Mouse (Mus musculus) olfactory bulb, adult 2 months (tissue): ENCODE data around the gene Egfem1. TPM values are rescaled to one million over a fixed set of nuclear protein-coding genes. Genes with fewer than 3 reads are reported as not detected.

ENCODE experiments used
- H3K27ac ChIP-seq: fragments of 200-500 bp; 2 replicates; pipeline ENCODE4 v1.5.1; 2012; ENCODE audit warnings: low read depth, low read length; ENCODE audit not compliant: insufficient read depth
- H3K4me1 ChIP-seq: fragments of 200-500 bp; 2 replicates; pipeline ENCODE4 v1.6.1; 2012; ENCODE audit warnings: low read length; ENCODE audit not compliant: control insufficient read depth, insufficient read depth
- H3K4me3 ChIP-seq: fragments of 200-500 bp; 2 replicates; pipeline ENCODE4 v1.5.1; 2012; ENCODE audit warnings: mild to moderate bottlenecking, low read depth, low read length, moderate library complexity; ENCODE audit not compliant: insufficient read depth
- CTCF ChIP-seq: fragments of 200-500 bp; IDR thresholded peaks from 2 replicates; pipeline ENCODE4 v1.5.1; 2012; ENCODE audit warnings: low read depth, mild to moderate bottlenecking, low read length, moderate library complexity; ENCODE audit not compliant: insufficient read depth
- POLR2A ChIP-seq: fragments of 200-500 bp; IDR thresholded peaks from 2 replicates; pipeline ENCODE4 v1.6.1; 2012; ENCODE audit warnings: mild to moderate bottlenecking, low read depth, low read length, moderate library complexity; ENCODE audit not compliant: insufficient read depth
- WGBS: fragments of 180-500 bp; shearing (Covaris S2); methylation state at CpG from one replicate; pipeline ENCODE4 v1.1.7; 2018; 5-methylcytosine and 5-hydroxymethylcytosine counted together
- polyA plus RNA-seq: library from polyadenylated mRNA; stranded (reverse); fragments of >200 nt; gene quantifications from 2 replicates; pipeline ENCODE4 v1.2.4, GENCODE M21; 2012; ENCODE audit warnings: low replicate concordance; ENCODE audit not compliant: missing spikeins, insufficient read depth, insufficient read length

Gene Egfem1
- polyA plus RNA-seq, 1 experiment, result not detected

DNA sequence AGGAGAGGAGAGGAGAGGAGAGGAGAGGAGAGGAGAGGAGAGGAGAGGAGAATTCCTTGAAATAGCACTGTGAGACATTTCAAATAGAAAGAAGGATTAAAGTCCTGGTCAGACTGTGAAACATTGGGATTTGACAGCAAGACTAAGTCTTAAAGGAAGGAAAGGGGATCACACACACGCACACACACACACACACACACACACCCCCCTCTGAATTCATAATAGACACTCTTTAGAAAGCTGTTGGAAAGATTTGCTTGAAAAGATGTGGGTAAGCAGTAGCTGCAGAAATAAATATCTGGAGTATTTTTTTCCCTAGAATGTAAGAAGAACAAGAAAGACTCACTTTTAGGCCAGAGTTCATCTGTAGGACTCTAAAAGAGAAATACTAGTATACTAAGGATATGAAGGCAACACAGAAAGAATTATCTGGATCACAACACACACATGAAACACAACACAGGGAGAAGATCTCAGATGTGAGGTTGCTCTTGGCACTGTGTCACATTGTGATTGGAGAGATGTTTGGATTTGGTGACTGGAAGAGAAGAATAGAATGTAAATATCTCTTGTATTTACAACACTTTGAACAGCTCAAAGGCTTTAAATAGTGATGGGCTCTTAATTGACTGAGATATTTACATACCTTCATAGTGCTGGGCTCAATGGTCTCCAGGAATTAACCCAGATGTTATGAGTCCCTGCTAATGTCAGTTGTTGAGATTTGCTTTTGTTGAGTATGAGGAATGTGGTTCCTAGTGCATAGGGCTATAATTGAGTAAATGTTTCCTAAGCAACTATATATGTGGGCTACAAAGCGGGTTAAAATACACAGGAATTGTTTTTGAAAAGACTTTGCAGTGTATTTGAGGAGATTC, 50.5 kb downstream of the Egfem1 start:
- Histone ChIP-seq H3K4me3 (no peak overlapping the region), H3K4me1 (no peaks in the 10 kb centered on the region), H3K27ac (no peak overlapping the region)
- TF ChIP-seq POLR2A, result no peak
- no peak for TF ChIP-seq CTCF
- WGBS, result 88% methylated on average over 2 of the region's 2 CpGs

DNA sequence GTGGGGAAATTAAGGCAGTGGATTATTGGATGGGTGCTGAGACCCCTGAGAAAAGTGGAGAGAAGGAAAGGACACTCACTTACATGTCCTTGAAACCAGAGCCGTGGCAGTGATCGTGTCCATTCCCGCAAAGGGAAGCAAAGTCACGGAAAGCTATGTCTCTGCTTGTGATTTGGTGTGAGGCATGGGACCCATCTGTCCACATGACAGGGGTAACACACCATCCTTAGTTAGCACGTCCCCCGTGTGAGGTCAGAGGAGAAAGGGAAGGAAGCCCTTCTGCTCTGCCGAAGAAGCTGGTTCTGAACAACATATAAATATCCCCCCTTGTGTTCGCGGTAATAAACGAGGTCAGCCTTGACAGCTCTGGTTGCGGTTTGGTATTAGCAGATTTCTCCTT, 52.7 kb downstream of the Egfem1 start:
- TF ChIP-seq POLR2A, result no peak
- TF ChIP-seq CTCF, result no peak
- WGBS, result 66% methylated on average over 11 of the region's 11 CpGs
- Histone ChIP-seq H3K27ac (no peak overlapping the region), H3K4me1 (no peaks in the 10 kb centered on the region), H3K4me3 (no peak overlapping the region)

DNA sequence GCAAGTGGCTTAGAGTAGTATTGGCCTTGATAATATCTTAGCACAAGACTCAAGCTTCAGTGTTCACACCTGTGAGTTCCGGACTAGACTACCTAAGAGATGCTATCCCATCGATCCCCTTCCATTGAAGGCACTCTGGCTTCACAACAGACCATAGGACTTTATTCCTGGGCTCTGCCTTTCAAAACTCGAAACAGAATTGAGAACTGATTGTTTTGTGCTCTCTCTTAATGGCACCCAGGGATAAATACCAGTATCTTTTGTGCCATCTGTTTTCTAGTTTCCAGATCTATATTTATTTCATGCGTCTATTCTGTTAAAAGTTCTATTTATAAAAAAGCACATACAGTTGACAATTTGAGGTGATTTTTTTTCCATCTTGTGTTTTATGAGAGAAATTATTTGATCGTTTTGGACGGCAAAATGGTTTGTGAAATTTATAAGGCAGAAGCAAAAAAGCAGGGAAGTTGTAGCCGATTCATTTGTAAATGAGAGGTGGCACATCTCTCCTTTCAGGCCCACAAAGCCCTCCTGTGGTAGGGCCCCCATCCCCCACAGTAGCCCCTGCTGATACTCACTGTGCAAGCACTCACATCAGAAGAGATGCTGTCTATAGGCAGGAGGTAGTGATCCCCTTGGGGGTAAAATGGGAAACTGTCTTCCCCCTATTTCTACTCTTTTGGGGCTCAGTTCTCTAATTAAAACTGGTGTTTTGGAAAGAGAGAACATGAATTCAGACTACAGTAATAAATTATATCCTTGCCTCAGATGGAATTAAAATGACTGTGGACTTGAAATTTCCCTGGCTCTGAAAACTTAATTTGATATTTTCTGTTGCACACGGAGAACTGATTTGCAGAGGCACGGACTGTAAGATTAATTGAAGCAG, 53.6 kb downstream of the Egfem1 start:
- Histone ChIP-seq H3K4me1 (no peaks in the 10 kb centered on the region), H3K4me3 (no peak overlapping the region), H3K27ac (no peak overlapping the region)
- 58% methylated on average over 9 of the region's 9 CpGs for WGBS
- no peak for TF ChIP-seq CTCF
- no peak for TF ChIP-seq POLR2A

DNA sequence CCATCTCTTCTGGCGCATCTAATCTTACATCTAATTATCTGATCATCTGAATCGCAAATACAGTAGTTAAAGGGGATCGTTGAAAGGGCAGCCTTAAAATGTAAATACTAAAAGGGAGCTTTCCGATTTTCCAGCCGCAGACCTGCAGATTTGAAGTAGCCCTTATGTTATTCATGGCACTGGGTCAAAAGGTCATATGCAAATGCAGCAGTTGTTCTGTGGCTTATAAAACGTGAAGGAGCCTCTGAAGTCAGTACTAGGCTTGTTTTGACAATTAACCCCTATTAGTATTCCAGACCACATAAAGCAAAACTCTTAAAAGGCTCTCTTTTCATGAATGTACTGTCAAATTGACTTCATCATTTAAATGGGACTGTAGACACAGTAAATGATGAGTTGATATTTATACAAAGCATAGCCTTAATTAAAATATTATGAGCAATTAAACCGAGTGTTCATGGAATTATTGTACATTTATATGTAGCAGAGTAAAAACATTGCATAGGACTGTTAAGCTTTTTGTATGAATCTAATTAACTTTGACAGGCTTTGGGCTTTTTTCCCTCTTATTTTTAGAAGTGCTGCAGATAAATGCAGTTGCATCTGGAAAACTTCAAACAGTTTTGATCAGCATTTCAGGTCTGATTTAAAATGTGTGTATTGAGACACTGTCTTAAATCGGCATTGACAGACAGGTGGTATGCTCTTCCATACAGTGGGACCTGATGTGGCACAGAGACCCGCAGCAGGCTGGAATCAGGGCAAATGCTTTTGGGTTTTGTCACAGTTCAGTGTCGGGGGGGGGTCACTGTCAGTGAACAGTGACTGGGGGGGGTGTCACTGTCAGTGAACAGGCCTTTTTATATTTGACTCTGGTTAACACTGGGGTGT, 54.5 kb downstream of the Egfem1 start:
- TF ChIP-seq CTCF (no peak), POLR2A (no peak)
- WGBS, result 44% methylated on average over 10 of the region's 10 CpGs

DNA sequence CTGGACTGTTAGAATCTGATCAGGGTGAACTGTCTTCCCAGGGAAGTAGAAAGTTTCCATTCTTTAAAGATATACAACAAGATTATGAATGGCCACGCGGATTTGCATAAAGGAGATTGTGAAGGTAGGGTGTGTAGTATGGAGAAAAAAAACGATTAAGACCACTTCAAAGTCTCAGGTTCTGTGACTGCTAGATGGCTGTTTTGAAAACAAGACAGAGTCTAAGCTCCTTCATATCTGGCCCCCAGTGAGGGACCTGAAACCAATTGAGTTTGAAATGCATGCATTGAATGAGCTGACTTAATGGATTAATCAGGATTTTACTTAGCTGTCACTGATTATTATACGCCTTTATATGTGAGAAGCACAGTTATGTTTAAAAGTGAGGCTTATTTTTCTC, 86.6 kb downstream of the Egfem1 start:
- H3K27ac ChIP-seq, result no peak overlapping the region
- TF ChIP-seq CTCF, result no peak
- TF ChIP-seq POLR2A, result no peak
- H3K4me3 ChIP-seq, result no peak overlapping the region
- H3K4me1 ChIP-seq, result no peaks in the 10 kb centered on the region
- 74% methylated on average over 4 of the region's 4 CpGs for WGBS

More for the DNA sequence above, 54.5 kb downstream of the Egfem1 start:
- no peak overlapping the region for H3K4me3 ChIP-seq
- no peak overlapping the region for H3K27ac ChIP-seq
- no peaks in the 10 kb centered on the region for H3K4me1 ChIP-seq

DNA sequence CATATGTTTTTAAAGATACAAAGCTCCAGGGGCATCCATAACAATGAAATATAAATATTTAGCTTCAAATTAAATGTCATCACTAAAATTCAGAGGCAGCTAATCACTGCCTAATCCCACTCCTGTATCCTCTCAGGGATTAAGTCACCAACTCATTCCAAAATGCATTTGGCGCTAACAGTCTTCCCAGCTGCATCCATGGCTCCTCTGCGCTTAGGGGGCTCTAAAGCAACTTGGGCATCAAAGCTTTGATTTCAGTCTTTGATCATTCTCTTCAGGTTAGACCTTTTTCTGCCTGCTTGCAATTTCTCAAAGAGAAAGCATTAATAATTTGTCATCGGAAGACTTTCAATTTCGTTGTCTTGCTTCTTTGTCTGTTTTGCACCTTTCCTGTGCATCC, 87.2 kb downstream of the Egfem1 start:
- no peak for TF ChIP-seq POLR2A
- no peak for TF ChIP-seq CTCF
- Histone ChIP-seq H3K4me1 (no peaks in the 10 kb centered on the region), H3K4me3 (no peak overlapping the region), H3K27ac (no peak overlapping the region)
- 92% methylated on average over 4 of the region's 4 CpGs for WGBS

DNA sequence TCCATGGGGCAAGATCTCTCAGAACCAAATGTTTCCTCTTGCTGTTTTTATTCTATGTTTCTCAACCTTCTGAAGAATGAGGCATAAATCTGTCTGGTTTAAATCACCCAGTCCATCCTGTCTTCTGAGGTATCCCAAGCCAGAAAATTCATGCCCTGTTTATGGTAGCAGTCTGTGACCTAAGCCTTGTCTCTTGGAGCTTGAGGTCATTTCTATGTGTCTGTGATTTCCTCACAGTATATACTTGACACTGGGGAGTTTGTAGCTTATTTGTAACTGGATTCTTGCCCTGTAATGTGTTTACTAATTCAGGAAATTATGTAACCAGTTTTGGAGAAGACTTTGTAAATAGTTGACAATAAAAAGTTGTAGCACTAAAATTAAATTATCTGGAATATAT, 95.2 kb downstream of the Egfem1 start:
- Histone ChIP-seq H3K27ac (no peak overlapping the region), H3K4me1 (no peaks in the 10 kb centered on the region), H3K4me3 (no peak overlapping the region)
- TF ChIP-seq POLR2A, result no peak
- no peak for TF ChIP-seq CTCF

DNA sequence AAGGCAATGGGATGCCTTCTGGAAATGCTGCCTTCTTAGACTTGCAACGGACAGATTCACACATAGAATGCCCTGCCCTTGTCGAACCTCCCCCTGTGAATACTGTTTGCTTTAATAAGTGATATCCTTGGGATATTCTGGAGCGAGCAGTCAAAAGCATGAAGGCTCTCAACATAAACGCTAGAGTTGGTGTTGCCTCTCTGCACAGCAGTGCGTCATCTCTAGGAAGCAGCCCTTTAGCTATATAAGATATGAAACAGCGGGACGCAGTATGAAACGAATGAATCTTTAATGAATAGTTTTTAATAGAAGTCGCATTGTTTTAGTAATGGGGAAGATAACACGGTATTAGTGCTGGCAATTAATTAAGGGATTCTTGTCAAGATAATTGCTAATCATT, 101.2 kb downstream of the Egfem1 start:
- whole genome bisulfite sequencing, result 52% methylated on average over 10 of the region's 10 CpGs
- TF ChIP-seq POLR2A (no peak), CTCF (no peak)

More for the DNA sequence above, 101.2 kb downstream of the Egfem1 start:
- H3K27ac ChIP-seq, result no peak overlapping the region
- H3K4me3 ChIP-seq, result no peak overlapping the region
- no peaks in the 10 kb centered on the region for H3K4me1 ChIP-seq
